Mouse (Mus musculus): ENCODE measurements around the gene Kdm4a. TPM values are rescaled to one million over a fixed set of nuclear protein-coding genes. Genes with fewer than 3 reads are reported as not detected.

The Kdm4a gene
- total RNA-seq, 2 experiments from 2014 or later = 18.0 to 34.4 TPM

- no peak for TF ChIP-seq CTCF (IDR thresholded peaks at IDR 0.05)
- DNase-seq = peak; percentile 80
- Histone ChIP-seq H3K4me3 (peak overlapping the region; percentile 36), H3K27ac (peak overlapping the region; percentile 95)
- intact Hi-C loops (cut with DNase I) = loop anchor here (1.0 kb wide), 1 partner anchor 237 kb away; no protein-coding TSS in a partner anchor
Observed at GRCm38 (mm10) chr4:118149956-118150680, 29.7 kb downstream of the Kdm4a start.

- H3K27ac ChIP-seq = peak overlapping the region; percentile 95
- no peak for DNase-seq
- TF ChIP-seq CTCF (IDR thresholded peaks at IDR 0.05) = no peak
- peak overlapping the region; percentile 46 for H3K4me3 ChIP-seq
- intact Hi-C loops (cut with DNase I) = no loop called here
Observed at GRCm38 (mm10) chr4:118149055-118149576, 30.7 kb downstream of the Kdm4a start.

- no peak for TF ChIP-seq CTCF (IDR thresholded peaks at IDR 0.05)
- no peak for DNase-seq
- Histone ChIP-seq H3K4me3 (peak overlapping the region; percentile 46), H3K27ac (peak overlapping the region; percentile 95)
- intact Hi-C loops (cut with DNase I) = no loop called here
Observed at GRCm38 (mm10) chr4:118148317-118148687, 31.5 kb downstream of the Kdm4a start.

- intact Hi-C loops (cut with DNase I) = no loop called here
- H3K4me3 ChIP-seq = peak overlapping the region; percentile 46
- peak; percentile 92 for DNase-seq
- H3K27ac ChIP-seq = peak overlapping the region; percentile 95
- TF ChIP-seq CTCF (IDR thresholded peaks at IDR 0.05) = peak; percentile 27; the same call in 1 of the 2 replicates
Observed at GRCm38 (mm10) chr4:118147547-118148316, 32.1 kb downstream of the Kdm4a start.

GRCm38 (mm10) chr4:118147090-118147489 is 32.8 kb downstream of the Kdm4a start:
- peak overlapping the region; percentile 95 for H3K27ac ChIP-seq
- H3K4me3 ChIP-seq = peak overlapping the region; percentile 45
- no peak for TF ChIP-seq CTCF (IDR thresholded peaks at IDR 0.05)
- intact Hi-C loops (cut with DNase I) = no loop called here
- no peak for DNase-seq

- no peak for TF ChIP-seq CTCF (IDR thresholded peaks at IDR 0.05)
- intact Hi-C loops (cut with DNase I) = no loop called here
- no peak for DNase-seq
Observed at GRCm38 (mm10) chr4:118144324-118144723, 35.5 kb downstream of the Kdm4a start.

GRCm38 (mm10) chr4:118143679-118144078 is 36.2 kb downstream of the Kdm4a start:
- H3K4me3 ChIP-seq = peak overlapping the region; percentile 0; the same call in 1 of the 2 replicates
- peak overlapping the region; percentile 95 for H3K27ac ChIP-seq
- DNase-seq = no peak
- intact Hi-C loops (cut with DNase I) = no loop called here
- no peak for TF ChIP-seq CTCF (IDR thresholded peaks at IDR 0.05)

More at GRCm38 (mm10) chr4:118144324-118144723, 35.5 kb downstream of the Kdm4a start:
- H3K27ac ChIP-seq = peak overlapping the region; percentile 95
- peak overlapping the region; percentile 0; the same call in 1 of the 2 replicates for H3K4me3 ChIP-seq

GRCm38 (mm10) chr4:118141511-118141910 is 38.3 kb downstream of the Kdm4a start:
- intact Hi-C loops (cut with DNase I) = no loop called here
- peak overlapping the region; percentile 81 for H3K27ac ChIP-seq
- TF ChIP-seq CTCF (IDR thresholded peaks at IDR 0.05) = no peak
- peak; percentile 85 for DNase-seq
- no peak overlapping the region for H3K4me3 ChIP-seq

- intact Hi-C loops (cut with DNase I) = no loop called here
- DNase-seq = peak; percentile 79
- H3K4me3 ChIP-seq = no peak overlapping the region
- peak overlapping the region; percentile 70 for H3K27ac ChIP-seq
- no peak; the same call in 1 of the 2 replicates for TF ChIP-seq CTCF (IDR thresholded peaks at IDR 0.05)
Observed at GRCm38 (mm10) chr4:118138891-118139290, 41.0 kb downstream of the Kdm4a start.

GRCm38 (mm10) chr4:118137857-118138256 is 42.0 kb downstream of the Kdm4a start:
- intact Hi-C loops (cut with DNase I) = no loop called here
- no peak for DNase-seq
- Histone ChIP-seq H3K27ac (no peak overlapping the region; the same call in 1 of the 2 replicates), H3K4me3 (no peak overlapping the region)
- no peak for TF ChIP-seq CTCF (IDR thresholded peaks at IDR 0.05)

- Histone ChIP-seq H3K4me3 (no peak overlapping the region), H3K27ac (no peak overlapping the region; the same call in 1 of the 2 replicates)
- no peak for TF ChIP-seq CTCF (IDR thresholded peaks at IDR 0.05)
- DNase-seq = no peak
- intact Hi-C loops (cut with DNase I) = no loop called here
Observed at GRCm38 (mm10) chr4:118137311-118137710, 42.5 kb downstream of the Kdm4a start.

GRCm38 (mm10) chr4:118135414-118135813 is 44.4 kb downstream of the Kdm4a start:
- intact Hi-C loops (cut with DNase I) = no loop called here
- peak overlapping the region; percentile 94 for H3K27ac ChIP-seq
- peak overlapping the region; percentile 99 for H3K4me3 ChIP-seq
- TF ChIP-seq CTCF (IDR thresholded peaks at IDR 0.05) = no peak
- no peak for DNase-seq

All from gastrocnemius, adult 2 months (tissue).